Mouse (Mus musculus) testis, postnatal 10 days (tissue): Measurements from ENCODE around the gene Htra1.

Experiments
- DNase-seq: peaks from one replicate; pipeline ENCODE4 v3.0.0; 2021; ENCODE audit warnings: low spot score

Gene Htra1

DNA sequence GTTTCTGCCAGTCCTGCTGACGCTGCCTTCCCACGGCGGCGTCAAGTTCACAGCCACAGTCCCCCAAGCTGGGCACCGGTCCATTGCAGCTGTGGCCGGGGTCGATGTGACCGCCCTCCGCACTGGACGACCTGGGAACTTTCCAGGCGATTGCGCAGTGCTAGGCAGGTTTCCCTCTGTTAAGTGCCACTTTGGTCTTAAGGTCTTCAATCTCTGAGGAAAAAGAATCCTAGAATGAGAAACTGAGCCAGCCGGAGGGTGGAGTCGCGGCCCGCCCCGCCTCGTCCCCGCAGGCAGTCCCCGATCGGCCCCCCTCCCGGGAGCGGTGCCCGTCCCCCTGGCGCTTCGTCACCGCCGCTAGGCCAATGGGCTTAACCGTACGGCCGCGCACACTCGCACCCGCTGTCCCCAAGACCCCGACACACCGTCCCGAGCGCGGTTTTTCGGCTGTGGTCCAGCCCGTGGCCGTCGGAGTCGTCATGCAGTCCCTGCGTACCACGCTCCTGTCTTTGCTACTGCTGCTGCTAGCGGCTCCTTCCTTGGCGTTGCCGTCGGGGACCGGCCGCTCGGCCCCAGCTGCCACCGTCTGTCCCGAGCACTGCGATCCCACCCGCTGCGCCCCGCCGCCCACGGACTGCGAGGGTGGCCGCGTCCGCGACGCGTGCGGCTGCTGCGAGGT is at the start of gene Htra1:
Gene Htra1 (plus strand): TSS at position 319 of the 679 bp plus-strand sequence.
- peak; percentile 82 for DNase-seq

- DNase-seq: no peak
These were observed 49.7 kb upstream of the Htra1 start for GRCm38 (mm10) chr7:130886246-130886645.

DNA sequence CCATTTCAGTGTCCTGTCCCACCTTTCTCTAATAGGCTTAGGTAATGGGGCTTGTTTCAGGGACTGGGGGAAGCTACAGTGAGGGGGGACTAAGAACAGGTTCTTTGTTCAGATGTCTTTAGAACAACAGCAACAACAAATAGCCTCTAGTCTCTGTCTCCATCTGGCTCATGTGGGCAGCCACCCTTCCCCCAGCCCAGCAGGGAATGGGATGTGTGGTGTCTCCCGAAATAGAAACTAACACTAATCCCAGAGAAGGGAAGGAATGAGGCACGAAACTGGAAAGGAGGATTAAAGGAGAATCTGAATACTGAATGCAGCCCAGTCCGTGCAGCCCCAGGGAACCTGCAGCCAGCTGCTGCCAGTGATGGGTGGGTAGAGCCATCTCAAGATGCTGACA is 48.0 kb upstream of the Htra1 start:
- DNase-seq: no peak

- no peak for DNase-seq
These were observed 45.0 kb upstream of the Htra1 start for GRCm38 (mm10) chr7:130890871-130891270.

- no peak for DNase-seq
These were observed 42.9 kb upstream of the Htra1 start for GRCm38 (mm10) chr7:130892973-130893372.

- DNase-seq: no peak
These were observed 40.8 kb upstream of the Htra1 start for GRCm38 (mm10) chr7:130894931-130895617.

DNA sequence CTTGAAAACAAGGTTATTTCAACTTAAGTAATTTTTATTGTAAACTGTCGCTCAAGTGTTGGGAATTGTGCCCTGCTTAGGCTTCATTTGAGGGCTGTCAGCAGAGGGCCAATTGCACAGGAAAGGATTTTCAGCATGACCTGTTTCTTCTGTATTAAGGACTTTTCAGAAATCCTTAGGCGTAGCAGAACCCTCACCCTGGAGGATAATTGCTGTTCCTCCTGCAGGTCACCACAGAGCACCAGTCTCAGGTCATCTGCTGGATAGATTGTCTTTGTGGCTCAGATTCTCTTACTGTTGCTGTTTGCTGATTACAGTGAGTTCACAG is 40.3 kb upstream of the Htra1 start:
- DNase-seq: no peak

DNA sequence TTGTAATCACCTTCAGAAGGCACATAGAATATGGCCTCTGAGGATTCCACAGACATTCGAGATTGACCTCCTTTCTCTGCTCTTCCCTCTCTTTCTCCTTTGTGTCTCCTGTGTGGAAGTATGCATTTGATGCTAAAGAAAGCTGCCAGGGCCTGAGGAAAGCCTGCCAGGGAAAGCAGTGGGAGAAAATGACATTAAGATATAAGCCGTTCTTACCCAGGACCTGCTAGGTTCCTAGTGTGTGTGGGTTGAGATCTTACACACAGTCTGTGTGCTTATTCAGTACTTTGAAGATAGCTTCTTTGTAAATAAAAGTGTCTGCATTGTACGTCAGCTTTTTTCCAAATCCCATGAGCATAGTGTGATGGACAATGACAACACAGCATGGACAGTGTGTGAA is 39.8 kb upstream of the Htra1 start:
- no peak for DNase-seq

DNA sequence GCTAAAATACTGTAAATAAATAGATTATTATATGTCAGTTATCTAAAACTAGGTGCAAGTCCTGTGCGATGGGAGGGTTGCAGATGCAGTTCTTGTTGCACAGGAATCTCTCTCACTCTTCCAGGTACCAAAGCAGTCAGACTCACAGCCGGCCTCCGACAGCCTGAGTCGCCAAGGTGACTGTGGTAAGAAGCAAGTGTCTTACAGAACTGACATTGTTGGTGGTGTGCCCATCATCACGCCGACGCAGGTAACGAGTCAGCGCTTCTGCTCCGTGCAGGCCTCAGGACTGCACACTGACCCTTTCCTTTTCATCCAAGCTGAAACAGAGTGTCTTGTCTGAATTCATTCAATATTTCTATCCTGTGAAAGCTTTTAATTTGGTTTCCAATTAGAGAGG is 38.7 kb upstream of the Htra1 start:
- no peak for DNase-seq

GRCm38 (mm10) chr7:130898373-130898772 is 37.5 kb upstream of the Htra1 start:
- no peak for DNase-seq

- no peak for DNase-seq
These were observed 35.6 kb upstream of the Htra1 start for GRCm38 (mm10) chr7:130900233-130900848.

DNA sequence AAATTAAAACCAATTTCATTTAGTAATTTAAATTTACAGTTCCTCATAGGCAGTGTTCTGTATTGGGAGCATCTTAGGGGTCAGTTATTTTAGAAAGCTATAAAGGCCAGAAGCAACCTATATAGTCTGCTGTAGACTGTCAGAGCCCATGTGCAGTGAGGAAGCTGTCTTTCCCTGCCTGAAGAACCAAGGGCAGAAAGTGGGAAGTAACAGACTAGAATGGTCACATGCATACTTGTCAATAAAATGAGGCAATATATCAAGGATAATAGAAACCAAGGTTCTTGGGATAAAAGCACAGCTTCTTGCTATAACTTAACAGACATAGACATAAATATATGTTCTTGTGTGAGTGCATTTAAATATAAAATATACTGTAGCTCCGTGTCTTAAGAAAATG is 33.0 kb upstream of the Htra1 start:
- DNase-seq: no peak

GRCm38 (mm10) chr7:130903505-130904074 is 32.3 kb upstream of the Htra1 start:
- DNase-seq: peak; percentile 26

DNA sequence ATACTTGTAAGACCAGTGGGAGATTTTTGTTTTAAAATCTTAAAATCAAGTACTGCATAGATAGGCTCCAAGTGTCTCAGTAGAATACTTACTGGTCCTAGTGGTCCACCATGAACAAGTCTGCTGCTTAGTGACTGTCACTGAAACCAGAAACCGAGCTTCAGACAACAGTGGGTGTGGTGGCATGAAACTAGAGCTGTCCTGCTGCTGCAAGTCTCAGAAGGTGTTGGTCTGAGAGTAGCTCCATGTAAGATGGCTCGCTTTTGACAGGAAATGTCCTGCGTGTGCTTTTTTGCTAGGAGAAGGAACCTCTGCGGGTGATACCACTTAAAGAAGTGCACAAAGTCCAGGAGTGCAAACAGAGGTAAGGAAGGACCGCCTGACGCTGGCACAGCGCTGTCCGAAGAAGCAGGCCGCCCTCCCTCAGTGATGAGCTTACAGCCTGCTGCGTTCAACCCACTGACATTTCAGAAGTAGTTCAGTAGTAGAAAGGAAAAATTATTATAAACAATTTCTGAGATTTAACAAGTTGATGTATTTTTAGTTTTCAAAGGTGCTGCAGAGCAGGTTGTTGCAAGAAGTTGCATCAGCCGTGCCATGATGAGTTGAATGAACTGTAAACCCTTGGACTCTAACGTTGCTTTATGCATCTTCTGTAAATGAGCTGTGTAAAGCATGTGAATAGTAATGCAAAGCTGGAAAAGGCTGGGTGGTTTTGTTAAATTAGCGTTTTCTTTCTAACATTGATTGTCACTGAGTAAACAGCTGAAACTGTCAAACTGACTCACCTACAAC is 31.1 kb upstream of the Htra1 start:
- no peak for DNase-seq

DNA sequence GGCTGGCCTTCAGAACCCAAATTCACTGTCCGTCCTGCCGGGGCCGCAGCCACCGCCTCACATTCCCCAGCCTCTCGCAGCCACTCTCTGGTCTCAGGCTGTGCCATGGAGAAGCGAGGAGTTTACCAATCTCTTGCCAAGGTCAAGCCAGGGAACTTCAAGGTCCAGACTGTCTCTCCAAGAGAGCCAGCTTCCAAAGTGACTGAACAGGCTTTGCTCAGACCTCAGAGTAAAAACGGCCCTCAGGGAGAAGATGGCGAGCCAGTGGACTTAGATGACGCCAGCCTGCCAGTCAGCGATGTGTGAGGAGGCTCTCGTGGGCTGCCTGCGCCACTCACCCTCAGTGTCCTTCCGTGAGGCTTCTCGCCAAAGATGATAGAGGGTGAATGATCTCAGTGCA is 25.1 kb upstream of the Htra1 start:
- DNase-seq: peak; percentile 54

- DNase-seq: no peak
These were observed 21.1 kb upstream of the Htra1 start for GRCm38 (mm10) chr7:130914693-130915363.

- DNase-seq: no peak
These were observed 17.7 kb upstream of the Htra1 start for GRCm38 (mm10) chr7:130918260-130918659.

DNA sequence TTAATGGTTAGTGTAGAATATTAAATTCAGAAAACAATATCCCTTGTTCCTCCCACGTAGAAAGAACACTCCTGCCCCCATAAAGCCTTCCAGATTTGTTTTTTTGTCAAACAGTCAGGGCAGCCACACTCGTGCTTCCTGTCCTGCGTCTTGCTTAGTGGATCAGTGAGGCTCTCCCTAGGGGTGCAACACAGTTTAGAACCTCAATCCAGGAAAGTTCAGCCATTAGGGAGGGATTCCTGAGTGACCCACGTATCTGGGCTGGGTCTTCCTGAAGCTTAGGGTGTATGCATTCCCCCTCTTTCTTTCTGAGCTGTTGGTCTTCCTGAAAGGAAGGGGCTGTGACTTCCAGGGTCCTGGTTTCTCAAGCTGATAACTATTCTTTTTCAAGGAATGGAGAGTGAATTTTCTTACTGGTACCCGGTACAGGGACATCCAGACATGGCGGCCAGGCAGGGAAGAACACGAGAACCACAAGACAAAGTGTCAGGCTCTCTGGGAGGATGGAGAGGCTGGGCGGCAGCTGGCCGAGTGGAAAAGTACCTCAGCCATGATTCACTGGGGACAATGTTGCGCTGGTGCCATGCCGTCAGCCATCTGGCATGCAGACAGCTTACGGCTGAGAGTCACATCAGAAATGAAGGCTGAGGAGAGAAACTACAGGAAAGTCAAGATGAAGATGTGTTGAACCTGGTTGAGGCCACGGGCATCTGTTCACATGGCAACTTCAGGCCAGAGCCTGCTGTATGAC is 12.8 kb upstream of the Htra1 start:
- DNase-seq: no peak

- DNase-seq: no peak
These were observed 5.5 kb upstream of the Htra1 start for GRCm38 (mm10) chr7:130930401-130930800.

GRCm38 (mm10) chr7:130932921-130933320 is 3.0 kb upstream of the Htra1 start:
- no peak for DNase-seq

GRCm38 (mm10) chr7:130934654-130935053 is 1.3 kb upstream of the Htra1 start:
- no peak for DNase-seq
